Mouse (Mus musculus) embryonic facial prominence, embryonic 11.5 days (tissue): ENCODE data around the gene Hirip3. TPM values are rescaled to one million over a fixed set of nuclear protein-coding genes. Genes with fewer than 3 reads are reported as not detected.
"Not testable (repeated sequence)": the region's sequence is repeated elsewhere in the genome, so short reads cannot be mapped to it uniquely, and the experiment has no call there.

Source experiments
- ATAC-seq: fragments of 200-750 bp; cut with Nextera tagmentation; replicated peaks from 2 replicates; pipeline ENCODE4 v1.8.0; 2017; ENCODE audit warnings: low read depth; ENCODE audit not compliant: insufficient number of reproducible peaks, low FRiP score, low TSS enrichment
- DNase-seq: peaks from one replicate; pipeline ENCODE4 v3.0.0-alpha.2; 2015; ENCODE audit warnings: low spot score
- H3K27ac ChIP-seq: fragments of 300-500 bp; sonication (generic); replicated peaks from 2 replicates; pipeline ENCODE4 v1.5.1; 2014; ENCODE audit warnings: mild to moderate bottlenecking, low read depth, low read length, control low read depth
- H3K27me3 ChIP-seq: fragments of 300-500 bp; sonication (generic); 2 replicates; pipeline ENCODE4 v1.6.1; 2014; ENCODE audit warnings: mild to moderate bottlenecking, low read length, moderate library complexity, mixed read lengths; ENCODE audit not compliant: control insufficient read depth, insufficient read depth
- H3K36me3 ChIP-seq: fragments of 300-500 bp; sonication (generic); replicated peaks from 2 replicates; pipeline ENCODE4 v1.6.1; 2014; ENCODE audit warnings: low read depth, mild to moderate bottlenecking, low read length, moderate library complexity, mixed read lengths; ENCODE audit not compliant: control insufficient read depth, insufficient read depth
- H3K4me1 ChIP-seq: fragments of 300-500 bp; sonication (generic); 2 replicates; pipeline ENCODE4 v1.6.1; 2014; ENCODE audit warnings: low read length, mixed read lengths; ENCODE audit not compliant: control insufficient read depth, insufficient read depth
- H3K4me2 ChIP-seq: fragments of 300-500 bp; sonication (generic); 2 replicates; pipeline ENCODE4 v1.6.1; 2014; ENCODE audit warnings: low read depth, mild to moderate bottlenecking, control low read depth, low read length, moderate library complexity
- H3K4me3 ChIP-seq: fragments of 300-500 bp; sonication (generic); 2 replicates; pipeline ENCODE4 v1.5.1; 2014; ENCODE audit warnings: low read depth, low read length, control low read depth
- H3K9ac ChIP-seq: fragments of 300-500 bp; sonication (generic); replicated peaks from 2 replicates; pipeline ENCODE4 v1.6.1; 2014; ENCODE audit warnings: mild to moderate bottlenecking, control low read depth, low read length
- H3K9me3 ChIP-seq: fragments of 300-500 bp; sonication (generic); replicated peaks from 2 replicates; pipeline ENCODE4 v1.6.1; 2016; ENCODE audit warnings: mild to moderate bottlenecking, low read length, inconsistent platforms, mixed read lengths; ENCODE audit not compliant: control insufficient read depth
- WGBS: fragments of 180-500 bp; shearing (Covaris S2); extraction: QIAGEN DNeasy Blood & Tissue Kit; methylation state at CpG from one replicate; pipeline ENCODE4 v1.1.7; 2014; 5-methylcytosine and 5-hydroxymethylcytosine counted together
- polyA plus RNA-seq: library from polyadenylated mRNA; unstranded; fragments of >200 nt; fragmentation: Nextera tagmentation; extraction: Ambion mirVana; gene quantifications from 2 replicates; pipeline ENCODE4 v1.2.1, GENCODE M21; 2014

Gene Hirip3
- polyA plus RNA-seq, 1 experiment from 2014 or later = 18.8 TPM

DNA sequence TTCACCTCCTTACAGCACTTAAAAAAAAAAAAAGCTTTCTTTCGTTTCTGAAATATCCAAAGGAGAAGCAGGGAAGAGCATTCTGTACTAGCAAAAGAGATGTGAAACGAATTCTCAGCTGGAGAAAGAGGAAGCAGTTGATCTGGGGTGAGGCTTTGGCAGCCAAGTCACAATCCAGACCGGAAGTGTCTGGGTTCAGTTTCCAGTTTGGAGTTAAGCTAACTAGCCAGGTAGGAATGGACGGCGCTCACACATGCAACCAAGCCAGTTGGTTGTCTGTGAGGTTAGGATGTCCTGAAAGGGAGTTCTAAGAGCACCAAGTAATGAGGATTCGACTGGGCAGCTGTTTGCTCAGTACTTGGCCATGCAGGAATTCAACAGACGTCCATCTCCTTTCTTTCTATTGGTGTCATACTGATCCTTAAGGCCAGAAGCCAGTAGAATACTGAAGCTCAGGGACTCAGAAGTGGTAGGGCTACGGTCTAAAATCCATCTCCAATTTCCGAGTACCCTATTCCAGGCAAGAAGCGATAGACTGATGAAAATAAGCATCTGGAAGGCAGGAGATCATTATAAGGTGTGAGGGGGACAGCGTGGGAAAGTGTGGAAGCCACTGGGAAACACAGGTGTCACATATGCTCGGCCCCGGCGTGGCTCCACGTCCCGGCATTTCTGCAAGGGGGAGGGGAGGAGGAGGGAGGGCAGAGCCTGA, 35.8 kb downstream of the Hirip3 start:
- H3K4me1 ChIP-seq = no peaks in the 10 kb centered on the region; the same call in 1 of the 2 replicates
- no peak for DNase-seq
- ATAC-seq = no peak; the same call in 1 of the 2 replicates
- 0 out of 2 replicates have a peak overlapping the region, but pooled peaks have one; percentile 6 for H3K27ac ChIP-seq
- H3K27me3 ChIP-seq = no peaks in the 10 kb centered on the region
- H3K36me3 ChIP-seq = no peaks in the 10 kb centered on the region
- WGBS = 24% methylated on average over 15 of the region's 16 CpGs
- peak overlapping the region; percentile 81 for H3K9ac ChIP-seq
- H3K9me3 ChIP-seq = no peaks in the 10 kb centered on the region
- peak overlapping the region; percentile 84 for H3K4me2 ChIP-seq
- H3K4me3 ChIP-seq = peak overlapping the region; percentile 67

DNA sequence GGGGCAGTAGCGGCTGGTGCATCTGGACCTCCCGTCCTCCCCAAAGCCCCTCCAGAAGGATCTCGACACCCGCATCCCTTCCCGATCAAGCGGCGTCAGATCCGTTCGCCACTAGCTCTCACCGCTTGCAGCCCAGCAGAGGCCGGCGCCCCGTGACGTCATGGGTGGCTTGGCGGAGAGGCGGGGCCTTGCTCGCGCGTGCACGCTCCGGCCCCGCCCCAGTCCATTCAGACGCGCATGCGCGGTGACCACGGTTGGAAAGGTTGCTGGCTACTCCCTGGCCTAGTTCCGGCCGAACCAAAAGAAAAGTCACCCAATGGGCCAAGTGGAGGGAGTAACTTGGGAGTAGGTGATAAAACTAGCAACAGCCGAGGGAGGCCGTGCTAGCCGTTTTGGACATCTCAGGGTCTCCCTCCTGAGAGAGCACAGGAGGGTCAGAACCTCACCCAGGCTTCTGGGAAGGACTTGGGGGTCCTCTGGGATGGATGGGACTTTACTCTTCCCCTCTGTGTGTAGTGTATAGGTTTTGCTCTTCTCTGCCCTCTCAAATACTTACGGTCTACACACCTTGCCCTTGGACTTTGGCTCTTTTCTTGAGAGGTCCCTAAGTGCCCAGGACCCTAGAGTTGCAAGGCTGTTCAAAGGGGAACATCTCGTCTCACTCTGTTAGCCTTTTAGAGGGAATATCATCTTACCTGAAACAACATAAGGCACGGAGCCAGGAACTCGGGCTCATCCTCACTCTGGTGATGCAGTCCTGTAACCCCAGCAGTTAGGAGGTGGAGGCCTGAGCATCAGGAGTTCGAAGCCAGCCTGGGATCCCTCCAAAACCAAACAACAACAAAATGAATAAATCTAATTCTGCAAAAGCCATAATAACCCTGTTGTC, 36.6 kb downstream of the Hirip3 start:
- WGBS = 12% methylated on average over 37 of the region's 37 CpGs

DNA sequence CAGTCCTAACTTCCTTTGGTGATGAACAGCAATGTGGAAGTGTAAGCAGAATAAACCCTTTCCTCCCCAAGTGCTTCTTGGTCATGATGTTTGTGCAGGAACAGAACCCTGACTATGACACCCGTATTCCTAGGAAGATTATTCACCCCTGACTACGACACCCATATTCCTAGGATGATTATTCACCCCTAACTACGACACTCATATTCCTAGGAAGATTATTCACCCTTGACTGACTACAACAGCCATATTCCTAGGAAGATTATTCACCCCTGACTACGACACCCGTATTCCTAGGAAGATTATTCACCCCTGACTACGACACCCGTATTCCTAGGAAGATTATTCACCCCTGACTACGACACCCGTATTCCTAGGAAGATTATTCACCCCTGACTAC, 38.0 kb downstream of the Hirip3 start:
- ATAC-seq, H3K4me3 ChIP-seq, DNase-seq, H3K4me2 ChIP-seq, H3K27me3 ChIP-seq, H3K36me3 ChIP-seq, H3K9ac ChIP-seq, H3K27ac ChIP-seq, H3K4me1 ChIP-seq, H3K9me3 ChIP-seq: not testable (repeated sequence)
- WGBS = 93% methylated on average over 5 of the region's 9 CpGs

More for the DNA sequence above, 36.6 kb downstream of the Hirip3 start:
- H3K9ac ChIP-seq = peak overlapping the region; percentile 81
- H3K27me3 ChIP-seq = no peaks in the 10 kb centered on the region
- H3K27ac ChIP-seq = 0 out of 2 replicates have a peak overlapping the region, but pooled peaks have one; percentile 6
- no peaks in the 10 kb centered on the region; the same call in 1 of the 2 replicates for H3K4me1 ChIP-seq
- no peaks in the 10 kb centered on the region for H3K36me3 ChIP-seq
- DNase-seq = peak; percentile 94
- H3K4me3 ChIP-seq = peak overlapping the region; percentile 67
- H3K4me2 ChIP-seq = peak overlapping the region; percentile 84
- H3K9me3 ChIP-seq = no peaks in the 10 kb centered on the region
- ATAC-seq = peak; percentile 89

DNA sequence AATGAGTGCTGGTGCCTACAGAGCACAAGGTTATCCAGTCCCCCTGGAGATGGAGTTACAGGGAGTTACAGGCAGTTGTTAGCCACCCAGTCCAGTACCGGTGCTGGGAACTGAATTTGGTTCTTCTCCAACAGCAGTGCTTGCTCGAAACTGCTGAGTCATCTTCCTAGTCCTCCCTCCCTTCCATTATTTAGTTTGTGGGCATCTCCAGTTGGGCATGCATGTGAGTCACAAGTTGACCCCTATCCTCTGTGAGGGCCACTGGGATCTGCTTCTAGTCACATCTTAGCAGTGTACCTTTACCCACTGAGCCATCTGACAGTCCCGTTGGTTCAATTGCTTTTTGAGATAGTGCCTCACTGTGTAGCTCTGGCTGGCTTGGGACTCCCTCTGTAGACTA, 43.8 kb downstream of the Hirip3 start:
- Histone ChIP-seq H3K27ac (no peak overlapping the region), H3K4me2 (no peak overlapping the region), H3K4me3 (no peak overlapping the region), H3K9ac (no peak overlapping the region), H3K36me3 (no peaks in the 10 kb centered on the region), H3K9me3 (no peaks in the 10 kb centered on the region), H3K4me1 (no peaks in the 10 kb centered on the region), H3K27me3 (no peaks in the 10 kb centered on the region)
- DNase-seq (no peak), ATAC-seq (no peak)
- WGBS = 81% methylated on average over 3 of the region's 3 CpGs

DNA sequence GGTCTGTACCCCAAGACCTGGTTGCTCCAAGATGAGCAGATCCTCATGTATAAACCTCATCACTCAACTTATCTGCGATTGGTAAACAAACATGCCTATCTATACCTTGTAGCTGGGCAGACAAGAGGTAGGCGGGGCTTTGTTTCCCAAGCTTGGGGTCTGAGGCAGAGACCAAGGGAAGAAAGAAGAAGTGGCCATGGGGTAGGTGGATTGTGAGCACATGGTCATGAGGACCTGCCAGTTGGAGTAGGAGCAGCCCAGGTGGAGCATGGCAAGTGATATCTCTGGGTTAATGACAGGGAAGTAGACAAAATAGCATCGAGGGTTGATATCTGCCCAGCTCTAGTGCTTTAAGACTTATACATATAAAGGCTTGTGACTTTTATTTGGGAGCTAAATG, 53.1 kb downstream of the Hirip3 start:
- Histone ChIP-seq H3K27me3 (no peaks in the 10 kb centered on the region), H3K9ac (no peak overlapping the region), H3K4me2 (no peak overlapping the region), H3K27ac (no peak overlapping the region), H3K4me3 (no peak overlapping the region), H3K36me3 (no peaks in the 10 kb centered on the region), H3K4me1 (no peaks in the 10 kb centered on the region), H3K9me3 (no peaks in the 10 kb centered on the region)
- ATAC-seq = no peak
- DNase-seq = no peak
- WGBS = 91% methylated on average over 3 of the region's 3 CpGs

Other genes with a start within 250 kb of the Hirip3 start
- gene Nupr1, start 231.1 kb upstream of the Hirip3 start, polyA plus RNA-seq = 3.4 and 4.3 TPM in 2 replicates
- 51.2 and 53.7 TPM in 2 replicates for gene Sgf29, start 212.7 kb upstream of the Hirip3 start, polyA plus RNA-seq
- 0.15 and 0.70 TPM in 2 replicates for gene Sult1a1, start 185.5 kb upstream of the Hirip3 start, polyA plus RNA-seq
- gene Bola2, start 166.6 kb upstream of the Hirip3 start, polyA plus RNA-seq = 143 and 147 TPM in 2 replicates
- gene Slx1b, start 166.2 kb upstream of the Hirip3 start, polyA plus RNA-seq = 10.0 and 10.4 TPM in 2 replicates
- gene Coro1a, start 154.2 kb upstream of the Hirip3 start, polyA plus RNA-seq = 37.5 and 42.5 TPM in 2 replicates
- gene Mapk3, start 102.4 kb upstream of the Hirip3 start, polyA plus RNA-seq = 37.1 and 44.9 TPM in 2 replicates
- 0.60 and 1.3 TPM in 2 replicates for gene Gdpd3, start 95.6 kb upstream of the Hirip3 start, polyA plus RNA-seq
- gene Ypel3, start 85.0 kb upstream of the Hirip3 start, polyA plus RNA-seq = 89.1 and 109 TPM in 2 replicates
- gene Tbx6, start 80.5 kb upstream of the Hirip3 start, polyA plus RNA-seq = 0.18 and 0.27 TPM in 2 replicates
- gene Ppp4c, start 69.5 kb upstream of the Hirip3 start, polyA plus RNA-seq = 374 and 401 TPM in 2 replicates
- gene Fam57b, start 64.3 kb upstream of the Hirip3 start, polyA plus RNA-seq = 2.4 and 2.5 TPM in 2 replicates
- not detected in 2 replicates for gene 4930451I11Rik, start 30.3 kb upstream of the Hirip3 start, polyA plus RNA-seq
- 1.5 and 1.7 TPM in 2 replicates for gene Doc2a, start 14.6 kb upstream of the Hirip3 start, polyA plus RNA-seq
- 100 and 101 TPM in 2 replicates for gene Ino80e, start 405 bp downstream of the Hirip3 start, polyA plus RNA-seq
- 21.6 and 23.6 TPM in 2 replicates for gene Taok2, start 22.7 kb downstream of the Hirip3 start, polyA plus RNA-seq
- gene Tmem219, start 60.9 kb downstream of the Hirip3 start, polyA plus RNA-seq = 15.8 and 18.4 TPM in 2 replicates
- gene Kctd13, start 66.9 kb downstream of the Hirip3 start, polyA plus RNA-seq = 15.1 and 18.5 TPM in 2 replicates
- gene Asphd1, start 87.6 kb downstream of the Hirip3 start, polyA plus RNA-seq = 0.60 TPM in 2 replicates
- gene Sez6l2, start 88.6 kb downstream of the Hirip3 start, polyA plus RNA-seq = 1.2 and 3.2 TPM in 2 replicates
- gene Cdipt, start 113.9 kb downstream of the Hirip3 start, polyA plus RNA-seq = 64.3 and 71.6 TPM in 2 replicates
- 1.0 and 2.0 TPM in 2 replicates for gene Cdiptos, start 114.1 kb downstream of the Hirip3 start, polyA plus RNA-seq
- gene Mvp, start 152.6 kb downstream of the Hirip3 start, polyA plus RNA-seq = 2.6 and 3.0 TPM in 2 replicates
- 0.32 and 0.53 TPM in 2 replicates for gene Pagr1b, start 154.5 kb downstream of the Hirip3 start, polyA plus RNA-seq
- gene Pagr1a, start 155.4 kb downstream of the Hirip3 start, polyA plus RNA-seq = 53.4 and 75.3 TPM in 2 replicates
- 52.7 and 56.0 TPM in 2 replicates for gene Gm42742, start 159.1 kb downstream of the Hirip3 start, polyA plus RNA-seq
- 7.6 and 7.7 TPM in 2 replicates for gene Prrt2, start 159.2 kb downstream of the Hirip3 start, polyA plus RNA-seq
- gene Maz, start 165.1 kb downstream of the Hirip3 start, polyA plus RNA-seq = 63.1 and 66.4 TPM in 2 replicates
- gene Kif22, start 180.5 kb downstream of the Hirip3 start, polyA plus RNA-seq = 192 and 199 TPM in 2 replicates
- not detected in 2 replicates for gene Zg16, start 225.4 kb downstream of the Hirip3 start, polyA plus RNA-seq
- gene AI467606, start 229.4 kb downstream of the Hirip3 start, polyA plus RNA-seq = 1.0 and 1.1 TPM in 2 replicates